Mouse (Mus musculus) midbrain, postnatal 0 days (tissue): ENCODE results near the gene Rufy4. TPM values are rescaled to one million over a fixed set of nuclear protein-coding genes. Genes with fewer than 3 reads are reported as not detected.
A peak's percentile ranks its signal among the peaks of the same experiment; 100 is the strongest.

Experiments
- ATAC-seq: fragments of 200-750 bp; cut with Nextera tagmentation; 2 replicates; pipeline ENCODE4 v1.8.0; 2017; ENCODE audit warnings: moderate number of reproducible peaks, mild to moderate bottlenecking, moderate TSS enrichment, moderate library complexity; ENCODE audit not compliant: low FRiP score
- DNase-seq: peaks from one replicate; pipeline ENCODE4 v3.0.0-alpha.2; 2015; ENCODE audit warnings: low spot score
- H3K27ac ChIP-seq: fragments of 300-500 bp; sonication (generic); 2 replicates; pipeline ENCODE4 v1.5.1; 2014; ENCODE audit warnings: low read depth, mild to moderate bottlenecking, low read length, mixed read lengths
- H3K27me3 ChIP-seq: fragments of 300-500 bp; sonication (generic); 2 replicates; pipeline ENCODE4 v1.6.1; 2014; ENCODE audit warnings: low read length, control low read depth, mixed read lengths; ENCODE audit not compliant: insufficient read depth
- H3K36me3 ChIP-seq: fragments of 300-500 bp; sonication (generic); 2 replicates; pipeline ENCODE4 v1.6.1; 2014; ENCODE audit warnings: low read length, control low read depth, mixed read lengths; ENCODE audit not compliant: insufficient read depth
- H3K4me1 ChIP-seq: fragments of 300-500 bp; sonication (generic); 2 replicates; pipeline ENCODE4 v1.6.1; 2014; ENCODE audit warnings: mild to moderate bottlenecking, control low read depth, antibody characterized with exemption, low read length, mixed read lengths; ENCODE audit not compliant: insufficient read depth
- H3K4me2 ChIP-seq: fragments of 300-500 bp; sonication (generic); 2 replicates; pipeline ENCODE4 v1.6.1; 2014; ENCODE audit warnings: low read depth, mild to moderate bottlenecking, low read length, mixed read lengths; ENCODE audit not compliant: poor library complexity, severe bottlenecking
- H3K4me3 ChIP-seq: fragments of 300-500 bp; sonication (generic); 2 replicates; pipeline ENCODE4 v1.5.1; 2014; ENCODE audit warnings: low read depth, mild to moderate bottlenecking, low read length, moderate library complexity
- H3K9ac ChIP-seq: fragments of 300-500 bp; sonication (generic); replicated peaks from 2 replicates; pipeline ENCODE4 v1.6.1; 2014; ENCODE audit warnings: mild to moderate bottlenecking, low read length, moderate library complexity, mixed read lengths; ENCODE audit not compliant: poor library complexity, severe bottlenecking
- H3K9me3 ChIP-seq: fragments of 300-500 bp; sonication (generic); 2 replicates; pipeline ENCODE4 v1.6.1; 2016; ENCODE audit warnings: low read length, control low read depth
- CTCF ChIP-seq: IDR thresholded peaks from 2 replicates; pipeline ENCODE4 v1.5.1; 2016; ENCODE audit warnings: antibody characterized with exemption, mild to moderate bottlenecking
- WGBS: fragments of 180-500 bp; shearing (Covaris S2); extraction: QIAGEN DNeasy Blood & Tissue Kit; methylation state at CpG from one replicate; pipeline ENCODE4 v1.1.7; 2014; 5-methylcytosine and 5-hydroxymethylcytosine counted together
- polyA plus RNA-seq: library from polyadenylated mRNA; unstranded; fragments of >200 nt; fragmentation: Nextera tagmentation; extraction: Ambion mirVana; gene quantifications from 2 replicates; pipeline ENCODE4 v1.2.1, GENCODE M21; 2015
- total RNA-seq: library from RNA; depleted of rRNA; stranded (reverse); fragments of >200 nt; gene quantifications from 2 replicates; pipeline ENCODE4 v1.2.3, GENCODE M21; 2014

The Rufy4 gene
- total and polyA plus RNA-seq, 2 experiments from 2014 or later: 0.09 TPM; not detected in 1

- ATAC-seq (no peak), DNase-seq (no peak)
- Histone ChIP-seq H3K9ac (no peak overlapping the region), H3K27ac (no peak overlapping the region), H3K4me1 (no peaks in the 10 kb centered on the region; the same call in 1 of the 2 replicates), H3K4me3 (no peak overlapping the region), H3K9me3 (no peaks in the 10 kb centered on the region), H3K36me3 (no peaks in the 10 kb centered on the region), H3K4me2 (no peak overlapping the region), H3K27me3 (no peaks in the 10 kb centered on the region)
- TF ChIP-seq CTCF: no peak
- 64% methylated on average over 10 of the region's 10 CpGs for WGBS
Observed at GRCm38 (mm10) chr1:74092242-74092641, 33.1 kb upstream of the Rufy4 start.

GRCm38 (mm10) chr1:74093447-74093846, 31.9 kb upstream of the Rufy4 start:
- ATAC-seq (no peak), DNase-seq (no peak)
- H3K36me3 ChIP-seq: no peaks in the 10 kb centered on the region
- no peaks in the 10 kb centered on the region for H3K27me3 ChIP-seq
- H3K4me3 ChIP-seq: no peak overlapping the region
- H3K4me1 ChIP-seq: peaks cover 3% of the 10 kb centered on the region
- no peak overlapping the region for H3K4me2 ChIP-seq
- H3K9me3 ChIP-seq: no peaks in the 10 kb centered on the region
- no peak overlapping the region for H3K27ac ChIP-seq
- 86% methylated on average over 5 of the region's 5 CpGs for WGBS
- TF ChIP-seq CTCF: no peak
- no peak overlapping the region for H3K9ac ChIP-seq

GRCm38 (mm10) chr1:74094497-74095270, 30.7 kb upstream of the Rufy4 start:
- Histone ChIP-seq H3K36me3 (no peaks in the 10 kb centered on the region), H3K4me2 (no peak overlapping the region), H3K9me3 (no peaks in the 10 kb centered on the region), H3K4me1 (peaks cover 3% of the 10 kb centered on the region), H3K4me3 (no peak overlapping the region), H3K27ac (no peak overlapping the region), H3K9ac (no peak overlapping the region), H3K27me3 (no peaks in the 10 kb centered on the region)
- WGBS: 52% methylated on average over 7 of the region's 7 CpGs
- ATAC-seq (no peak), DNase-seq (peak; percentile 85)
- TF ChIP-seq CTCF: no peak

GRCm38 (mm10) chr1:74095296-74095695, 30.0 kb upstream of the Rufy4 start:
- WGBS: 72% methylated on average over 6 of the region's 6 CpGs
- Histone ChIP-seq H3K27me3 (no peaks in the 10 kb centered on the region), H3K27ac (no peak overlapping the region), H3K9ac (no peak overlapping the region), H3K36me3 (no peaks in the 10 kb centered on the region), H3K4me2 (no peak overlapping the region), H3K9me3 (no peaks in the 10 kb centered on the region), H3K4me1 (peaks cover 3% of the 10 kb centered on the region), H3K4me3 (no peak overlapping the region)
- ATAC-seq (no peak), DNase-seq (no peak)
- TF ChIP-seq CTCF: no peak

- H3K27ac ChIP-seq: no peak overlapping the region
- H3K4me2 ChIP-seq: no peak overlapping the region
- no peak for DNase-seq
- no peak for ATAC-seq
- no peaks in the 10 kb centered on the region for H3K36me3 ChIP-seq
- H3K27me3 ChIP-seq: no peaks in the 10 kb centered on the region
- H3K9ac ChIP-seq: no peak overlapping the region
- no peak overlapping the region for H3K4me3 ChIP-seq
- no peak for TF ChIP-seq CTCF
- WGBS: 58% methylated on average over 3 of the region's 3 CpGs
- no peaks in the 10 kb centered on the region for H3K9me3 ChIP-seq
- peaks cover 3% of the 10 kb centered on the region for H3K4me1 ChIP-seq
Observed at GRCm38 (mm10) chr1:74095728-74096127, 29.6 kb upstream of the Rufy4 start.
